Mouse (Mus musculus) NIH3T3 (cell line): ENCODE results near the gene Vmn2r57.
"Not testable (repeated sequence)": the region's sequence is repeated elsewhere in the genome, so short reads cannot be mapped to it uniquely, and the experiment has no call there.

Experiments used
- DNase-seq: peaks from one replicate; pipeline ENCODE4 v3.0.0-alpha.2; 2012; ENCODE audit warnings: low read depth

Gene Vmn2r57

GRCm38 (mm10) chr7:41448596-41448995 is at the start of gene Vmn2r57:
TSS of gene Vmn2r57 (minus strand) at chr7:41448696.
- not testable (repeated sequence) for DNase-seq

DNA sequence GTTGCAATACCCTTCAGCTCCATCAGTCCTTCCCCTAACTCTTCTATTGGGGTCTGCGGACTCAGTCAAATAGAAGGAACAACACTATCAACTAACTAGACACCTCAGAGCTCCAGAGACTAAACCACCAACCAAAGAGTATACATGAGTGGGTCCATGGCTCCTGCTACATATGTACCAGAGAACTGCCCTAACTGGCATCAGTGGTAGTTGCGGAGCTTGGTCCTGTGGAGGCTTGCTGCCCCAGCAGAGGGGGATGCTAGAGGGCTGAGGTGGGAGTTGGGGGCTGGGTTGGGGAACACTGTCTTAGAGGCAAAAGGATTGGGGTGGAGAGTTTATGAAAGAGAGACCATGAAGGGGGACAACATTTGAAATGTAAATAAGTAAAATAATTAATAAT is 49.4 kb upstream of the Vmn2r57 start:
- no peak for DNase-seq

DNA sequence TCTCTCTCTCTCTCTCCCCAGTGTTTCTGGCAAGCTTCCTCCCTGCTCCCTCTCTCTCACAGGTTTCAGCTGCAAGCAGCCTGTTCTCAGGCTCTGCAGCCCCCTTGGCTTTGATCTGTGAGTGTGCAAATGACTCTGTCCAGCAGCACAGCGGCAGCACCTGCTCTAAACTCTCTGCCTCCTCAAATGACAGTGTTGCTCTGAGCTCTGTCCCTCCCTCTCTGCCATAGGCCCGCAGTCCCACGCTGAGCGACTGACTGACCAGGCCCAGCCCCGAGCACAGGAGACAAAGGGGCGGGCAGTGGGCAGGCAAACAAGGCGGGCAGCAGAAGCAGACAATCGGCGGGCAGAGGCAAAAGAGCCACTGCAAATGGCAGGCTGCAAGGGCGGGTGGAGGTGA is 3.4 kb upstream of the Vmn2r57 start:
- no peak for DNase-seq

- DNase-seq, result no peak
Measured at GRCm38 (mm10) chr7:41394130-41394529, 54.4 kb downstream of the Vmn2r57 start.

GRCm38 (mm10) chr7:41393048-41393971 is 55.2 kb downstream of the Vmn2r57 start, which contains the start of gene AI987944:
TSS of gene AI987944 (minus strand) at chr7:41393379.
- DNase-seq, result peak; percentile 95
